Mouse (Mus musculus): Measurements from ENCODE around the gene Syce1. TPM values are rescaled to one million over a fixed set of nuclear protein-coding genes. Genes with fewer than 3 reads are reported as not detected.
"Not testable (repeated sequence)": the region's sequence is repeated elsewhere in the genome, so short reads cannot be mapped to it uniquely, and the experiment has no call there.

Gene Syce1
- polyA plus RNA-seq, 1 experiment from 2014 or later: 0.06 TPM

GRCm38 (mm10) chr7:140765391-140765790, 22.3 kb downstream of the Syce1 start:
- H3K4me2 ChIP-seq; H3K9me3 ChIP-seq (replicated peaks); H3K27ac ChIP-seq (replicated peaks); H3K4me3 ChIP-seq (replicated peaks); H3K36me3 ChIP-seq (replicated peaks); H3K4me1 ChIP-seq (replicated peaks); H3K27me3 ChIP-seq; H3K9ac ChIP-seq; ATAC-seq (ENCODE audit: insufficient read depth): not testable (repeated sequence)
- WGBS (ENCODE audit: insufficient replicate concordance): 36% methylated on average over 1 of the region's 1 CpGs

GRCm38 (mm10) chr7:140763447-140764020, 24.1 kb downstream of the Syce1 start, which contains the start of gene Cyp2e1:
Cyp2e1 (plus strand) TSS chr7:140763739.
- WGBS (ENCODE audit: insufficient replicate concordance): 75% methylated on average over 7 of the region's 7 CpGs
- H3K27me3 ChIP-seq: no peaks in the 10 kb centered on the region
- no peaks in the 10 kb centered on the region for H3K4me1 ChIP-seq (replicated peaks)
- no peak for ATAC-seq (ENCODE audit: insufficient read depth)
- H3K36me3 ChIP-seq (replicated peaks): no peaks in the 10 kb centered on the region
- H3K27ac ChIP-seq (replicated peaks): no peak within 1 kb of the TSS
- H3K4me3 ChIP-seq (replicated peaks): no peak within 1 kb of the TSS
- no peaks in the 10 kb centered on the region for H3K9me3 ChIP-seq (replicated peaks)
- H3K4me2 ChIP-seq: no peak within 1 kb of the TSS
- H3K9ac ChIP-seq: no peak within 1 kb of the TSS

GRCm38 (mm10) chr7:140760647-140761046, 27.0 kb downstream of the Syce1 start:
- Histone ChIP-seq H3K4me3 (replicated peaks) (no peak overlapping the region), H3K4me1 (replicated peaks) (no peaks in the 10 kb centered on the region), H3K9ac (no peak overlapping the region), H3K4me2 (no peak overlapping the region), H3K36me3 (replicated peaks) (no peaks in the 10 kb centered on the region), H3K27me3 (no peaks in the 10 kb centered on the region), H3K9me3 (replicated peaks) (no peaks in the 10 kb centered on the region), H3K27ac (replicated peaks) (no peak overlapping the region)
- no peak for ATAC-seq (ENCODE audit: insufficient read depth)

GRCm38 (mm10) chr7:140756151-140756854, 31.3 kb downstream of the Syce1 start:
- no peaks in the 10 kb centered on the region for H3K36me3 ChIP-seq (replicated peaks)
- H3K4me3 ChIP-seq (replicated peaks): no peak overlapping the region
- H3K27me3 ChIP-seq: no peaks in the 10 kb centered on the region
- H3K9ac ChIP-seq: no peak overlapping the region
- no peaks in the 10 kb centered on the region for H3K4me1 ChIP-seq (replicated peaks)
- WGBS (ENCODE audit: insufficient replicate concordance): 35% methylated on average over 4 of the region's 4 CpGs
- no peak overlapping the region for H3K27ac ChIP-seq (replicated peaks)
- no peak for ATAC-seq (ENCODE audit: insufficient read depth)
- H3K4me2 ChIP-seq: no peak overlapping the region
- no peaks in the 10 kb centered on the region for H3K9me3 ChIP-seq (replicated peaks)

- ATAC-seq (ENCODE audit: insufficient read depth): no peak
- Histone ChIP-seq H3K27me3 (no peaks in the 10 kb centered on the region), H3K4me2 (no peak overlapping the region), H3K36me3 (replicated peaks) (no peaks in the 10 kb centered on the region), H3K27ac (replicated peaks) (no peak overlapping the region), H3K4me1 (replicated peaks) (no peaks in the 10 kb centered on the region), H3K9me3 (replicated peaks) (no peaks in the 10 kb centered on the region), H3K4me3 (replicated peaks) (no peak overlapping the region), H3K9ac (no peak overlapping the region)
Measured at GRCm38 (mm10) chr7:140754556-140754955, 33.1 kb downstream of the Syce1 start.

- no peak for ATAC-seq (ENCODE audit: insufficient read depth)
- Histone ChIP-seq H3K4me2 (no peak overlapping the region), H3K27ac (replicated peaks) (no peak overlapping the region), H3K9me3 (replicated peaks) (no peaks in the 10 kb centered on the region), H3K27me3 (no peaks in the 10 kb centered on the region), H3K4me3 (replicated peaks) (no peak overlapping the region), H3K4me1 (replicated peaks) (no peaks in the 10 kb centered on the region), H3K36me3 (replicated peaks) (no peaks in the 10 kb centered on the region), H3K9ac (no peak overlapping the region)
- 51% methylated on average over 3 of the region's 3 CpGs for WGBS (ENCODE audit: insufficient replicate concordance)
Measured at GRCm38 (mm10) chr7:140748827-140749160, 38.9 kb downstream of the Syce1 start.

- no peak for ATAC-seq (ENCODE audit: insufficient read depth)
- H3K36me3 ChIP-seq (replicated peaks): no peaks in the 10 kb centered on the region
- WGBS (ENCODE audit: insufficient replicate concordance): 56% methylated on average over 6 of the region's 6 CpGs
- H3K9me3 ChIP-seq (replicated peaks): no peaks in the 10 kb centered on the region
- no peak overlapping the region for H3K9ac ChIP-seq
- no peak overlapping the region for H3K4me2 ChIP-seq
- no peaks in the 10 kb centered on the region for H3K27me3 ChIP-seq
- H3K27ac ChIP-seq (replicated peaks): no peak overlapping the region
- no peak overlapping the region for H3K4me3 ChIP-seq (replicated peaks)
- H3K4me1 ChIP-seq (replicated peaks): no peaks in the 10 kb centered on the region
Measured at GRCm38 (mm10) chr7:140748116-140748826, 39.4 kb downstream of the Syce1 start.

- Histone ChIP-seq H3K27ac (replicated peaks) (no peak overlapping the region), H3K27me3 (no peaks in the 10 kb centered on the region), H3K9me3 (replicated peaks) (no peaks in the 10 kb centered on the region), H3K4me3 (replicated peaks) (no peak overlapping the region), H3K4me2 (no peak overlapping the region), H3K4me1 (replicated peaks) (no peaks in the 10 kb centered on the region), H3K36me3 (replicated peaks) (no peaks in the 10 kb centered on the region), H3K9ac (no peak overlapping the region)
- ATAC-seq (ENCODE audit: insufficient read depth): no peak
- 55% methylated on average over 3 of the region's 3 CpGs for WGBS (ENCODE audit: insufficient replicate concordance)
Measured at GRCm38 (mm10) chr7:140747402-140747801, 40.2 kb downstream of the Syce1 start.

GRCm38 (mm10) chr7:140733162-140733561, 54.5 kb downstream of the Syce1 start:
- WGBS (ENCODE audit: insufficient replicate concordance): 37% methylated on average over 2 of the region's 2 CpGs
- Histone ChIP-seq H3K9ac (no peak overlapping the region), H3K4me2 (no peak overlapping the region), H3K9me3 (replicated peaks) (no peaks in the 10 kb centered on the region), H3K36me3 (replicated peaks) (no peaks in the 10 kb centered on the region), H3K4me3 (replicated peaks) (no peak overlapping the region), H3K27ac (replicated peaks) (no peak overlapping the region), H3K4me1 (replicated peaks) (no peaks in the 10 kb centered on the region), H3K27me3 (no peaks in the 10 kb centered on the region)
- no peak for ATAC-seq (ENCODE audit: insufficient read depth)

Measured in liver, embryonic 15.5 days (tissue).